Mouse (Mus musculus) heart, embryonic 15.5 days (tissue): ENCODE data around the gene Clcn1. TPM values are rescaled to one million over a fixed set of nuclear protein-coding genes. Genes with fewer than 3 reads are reported as not detected.
A peak's percentile ranks its signal among the peaks of the same experiment; 100 is the strongest.

Experiments
- ATAC-seq: fragments of 200-750 bp; cut with Nextera tagmentation; replicated peaks from 2 replicates; pipeline ENCODE4 v1.8.0; 2017; ENCODE audit warnings: low read depth, moderate TSS enrichment; ENCODE audit not compliant: insufficient number of reproducible peaks, insufficient read depth, low FRiP score
- H3K27ac ChIP-seq: fragments of 300-500 bp; sonication (generic); 2 replicates; pipeline ENCODE4 v1.5.1; 2015; ENCODE audit warnings: mild to moderate bottlenecking, inconsistent platforms
- H3K27me3 ChIP-seq: fragments of 300-500 bp; sonication (generic); 2 replicates; pipeline ENCODE4 v1.6.1; 2015; ENCODE audit warnings: inconsistent platforms
- H3K36me3 ChIP-seq: fragments of 300-500 bp; sonication (generic); 2 replicates; pipeline ENCODE4 v1.6.1; 2015; ENCODE audit warnings: mild to moderate bottlenecking, inconsistent platforms
- H3K4me1 ChIP-seq: fragments of 300-500 bp; sonication (generic); replicated peaks from 2 replicates; pipeline ENCODE4 v1.6.1; 2015; ENCODE audit warnings: inconsistent platforms
- H3K4me2 ChIP-seq: fragments of 300-500 bp; sonication (generic); 2 replicates; pipeline ENCODE4 v1.6.1; 2015; ENCODE audit warnings: inconsistent platforms, mild to moderate bottlenecking, moderate library complexity
- H3K4me3 ChIP-seq: fragments of 300-500 bp; sonication (generic); 2 replicates; pipeline ENCODE4 v1.5.1; 2015; ENCODE audit warnings: mild to moderate bottlenecking, inconsistent platforms
- H3K9ac ChIP-seq: fragments of 300-500 bp; sonication (generic); 2 replicates; pipeline ENCODE4 v1.6.1; 2015; ENCODE audit warnings: mild to moderate bottlenecking, inconsistent platforms
- H3K9me3 ChIP-seq: fragments of 300-500 bp; sonication (generic); replicated peaks from 2 replicates; pipeline ENCODE4 v1.6.1; 2016; ENCODE audit warnings: inconsistent platforms
- WGBS: fragments of 180-500 bp; shearing (Covaris S2); methylation state at CpG from one replicate; pipeline ENCODE4 v1.1.7; 2015; ENCODE audit warnings: mixed read lengths; 5-methylcytosine and 5-hydroxymethylcytosine counted together
- polyA plus RNA-seq: library from polyadenylated mRNA; unstranded; fragments of >200 nt; fragmentation: Nextera tagmentation; extraction: Ambion mirVana; gene quantifications from 2 replicates; pipeline ENCODE4 v1.2.1, GENCODE M21; 2015

Clcn1 gene
- polyA plus RNA-seq, 1 experiment from 2014 or later, result 0.28 TPM

GRCm38 (mm10) chr6:42264626-42265312, 21.7 kb upstream of the Clcn1 start, which contains the start of gene Casp2:
TSS of gene Casp2 (plus strand) at chr6:42264985.
- Histone ChIP-seq H3K4me1 (peaks cover 13% of the 10 kb centered on the region), H3K4me3 (peak within 1 kb of the TSS; percentile 87), H3K9ac (peak within 1 kb of the TSS; percentile 94), H3K36me3 (peaks cover 24% of the 10 kb centered on the region), H3K27ac (peak within 1 kb of the TSS; percentile 93), H3K9me3 (no peaks in the 10 kb centered on the region), H3K4me2 (peak within 1 kb of the TSS; percentile 81), H3K27me3 (no peaks in the 10 kb centered on the region)
- under 1% methylated on average over 51 of the region's 51 CpGs for WGBS
- peak; percentile 100 for ATAC-seq

GRCm38 (mm10) chr6:42265391-42266330, 20.8 kb upstream of the Clcn1 start:
- Histone ChIP-seq H3K4me2 (peak overlapping the region; percentile 81), H3K27me3 (no peaks in the 10 kb centered on the region), H3K4me3 (peak overlapping the region; percentile 87), H3K9ac (peak overlapping the region; percentile 94), H3K27ac (peak overlapping the region; percentile 93), H3K4me1 (peaks cover 13% of the 10 kb centered on the region), H3K36me3 (peaks cover 29% of the 10 kb centered on the region), H3K9me3 (no peaks in the 10 kb centered on the region)
- ATAC-seq, result no peak
- under 1% methylated on average over 21 of the region's 21 CpGs for WGBS

- no peaks in the 10 kb centered on the region for H3K27me3 ChIP-seq
- H3K4me2 ChIP-seq, result no peak overlapping the region
- peaks cover 65% of the 10 kb centered on the region for H3K36me3 ChIP-seq
- no peak for ATAC-seq
- peaks cover 11% of the 10 kb centered on the region for H3K4me1 ChIP-seq
- no peaks in the 10 kb centered on the region for H3K9me3 ChIP-seq
- H3K4me3 ChIP-seq, result no peak overlapping the region
- no peak overlapping the region for H3K9ac ChIP-seq
- peak overlapping the region; percentile 27; the same call in 1 of the 2 replicates for H3K27ac ChIP-seq
These were observed 15.7 kb upstream of the Clcn1 start for GRCm38 (mm10) chr6:42270817-42271216.

- ATAC-seq, result no peak
- Histone ChIP-seq H3K4me2 (no peak overlapping the region), H3K27ac (no peak overlapping the region), H3K9me3 (no peaks in the 10 kb centered on the region), H3K4me3 (no peak overlapping the region), H3K36me3 (peaks cover 81% of the 10 kb centered on the region), H3K4me1 (no peaks in the 10 kb centered on the region; the same call in 1 of the 2 replicates), H3K9ac (no peak overlapping the region), H3K27me3 (no peaks in the 10 kb centered on the region)
- WGBS, result 54% methylated on average over 2 of the region's 2 CpGs
These were observed 10.3 kb upstream of the Clcn1 start for GRCm38 (mm10) chr6:42276151-42276550.

- H3K9ac ChIP-seq, result no peak overlapping the region
- H3K9me3 ChIP-seq, result no peaks in the 10 kb centered on the region
- H3K27me3 ChIP-seq, result no peaks in the 10 kb centered on the region
- peak overlapping the region; percentile 12 for H3K27ac ChIP-seq
- H3K4me3 ChIP-seq, result no peak overlapping the region
- peaks cover 41% of the 10 kb centered on the region for H3K36me3 ChIP-seq
- H3K4me2 ChIP-seq, result no peak overlapping the region
- ATAC-seq, result peak; percentile 50; the same call in 1 of the 2 replicates
- H3K4me1 ChIP-seq, result peaks cover 14% of the 10 kb centered on the region
- 44% methylated on average over 5 of the region's 5 CpGs for WGBS
These were observed 3.5 kb upstream of the Clcn1 start for GRCm38 (mm10) chr6:42282865-42283528.

GRCm38 (mm10) chr6:42287562-42287961, 1.1 kb downstream of the Clcn1 start:
- H3K4me3 ChIP-seq, result no peak overlapping the region
- no peak overlapping the region for H3K9ac ChIP-seq
- H3K4me2 ChIP-seq, result no peak overlapping the region
- peaks cover 12% of the 10 kb centered on the region for H3K4me1 ChIP-seq
- H3K9me3 ChIP-seq, result no peaks in the 10 kb centered on the region
- ATAC-seq, result no peak
- no peaks in the 10 kb centered on the region for H3K27me3 ChIP-seq
- no peak overlapping the region for H3K27ac ChIP-seq
- H3K36me3 ChIP-seq, result peaks cover under 1% of the 10 kb centered on the region; the same call in 1 of the 2 replicates

GRCm38 (mm10) chr6:42293327-42293726, 6.8 kb downstream of the Clcn1 start:
- 0 out of 2 replicates have a peak, but pooled peaks cover 2% of the 10 kb centered on the region for H3K4me1 ChIP-seq
- H3K4me3 ChIP-seq, result no peak overlapping the region
- no peak for ATAC-seq
- WGBS, result 84% methylated on average over 6 of the region's 6 CpGs
- no peaks in the 10 kb centered on the region for H3K9me3 ChIP-seq
- no peaks in the 10 kb centered on the region for H3K36me3 ChIP-seq
- H3K9ac ChIP-seq, result no peak overlapping the region
- no peak overlapping the region for H3K27ac ChIP-seq
- no peak overlapping the region for H3K4me2 ChIP-seq
- no peaks in the 10 kb centered on the region for H3K27me3 ChIP-seq

DNA sequence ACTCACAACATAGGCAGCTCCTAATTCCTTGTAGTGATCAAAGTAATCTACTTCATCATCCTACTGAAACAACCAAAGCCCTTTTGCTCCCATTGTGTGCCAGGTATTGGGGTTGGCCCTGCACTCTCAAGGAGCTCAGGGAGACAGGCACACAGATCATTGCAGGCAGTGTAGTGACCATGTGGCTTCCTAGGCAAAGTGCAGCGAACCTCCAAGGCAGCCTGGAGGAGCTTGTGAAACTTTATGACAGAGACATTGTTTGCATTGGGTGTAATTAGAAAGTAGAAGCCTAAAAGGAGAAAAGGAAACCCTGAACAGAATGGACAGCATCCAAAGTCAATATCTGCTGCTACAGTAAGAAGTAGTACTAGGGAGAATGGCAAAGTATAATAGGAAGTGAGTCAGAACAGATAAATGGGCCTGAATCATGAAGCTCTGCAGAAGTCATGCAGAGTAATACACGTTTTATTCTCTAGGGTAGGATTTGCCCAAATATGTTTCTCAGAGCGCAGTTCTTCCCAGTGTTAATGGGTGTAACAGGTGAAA, 9.1 kb downstream of the Clcn1 start:
- Histone ChIP-seq H3K4me1 (0 out of 2 replicates have a peak, but pooled peaks cover 2% of the 10 kb centered on the region), H3K4me2 (no peak overlapping the region), H3K9me3 (no peaks in the 10 kb centered on the region), H3K27me3 (no peaks in the 10 kb centered on the region), H3K27ac (no peak overlapping the region), H3K4me3 (no peak overlapping the region), H3K36me3 (no peaks in the 10 kb centered on the region), H3K9ac (no peak overlapping the region)
- 0 out of 2 replicates have a peak, but pooled peaks have one; percentile 39 for ATAC-seq
- WGBS, result 57% methylated on average over 3 of the region's 3 CpGs

GRCm38 (mm10) chr6:42299362-42299761, 12.9 kb downstream of the Clcn1 start:
- no peaks in the 10 kb centered on the region for H3K27me3 ChIP-seq
- H3K4me2 ChIP-seq, result no peak overlapping the region
- WGBS, result 81% methylated on average over 5 of the region's 5 CpGs
- H3K9ac ChIP-seq, result no peak overlapping the region
- H3K27ac ChIP-seq, result no peak overlapping the region
- no peak for ATAC-seq
- no peaks in the 10 kb centered on the region for H3K9me3 ChIP-seq
- H3K4me1 ChIP-seq, result 0 out of 2 replicates have a peak, but pooled peaks cover 2% of the 10 kb centered on the region
- no peaks in the 10 kb centered on the region for H3K36me3 ChIP-seq
- no peak overlapping the region for H3K4me3 ChIP-seq

DNA sequence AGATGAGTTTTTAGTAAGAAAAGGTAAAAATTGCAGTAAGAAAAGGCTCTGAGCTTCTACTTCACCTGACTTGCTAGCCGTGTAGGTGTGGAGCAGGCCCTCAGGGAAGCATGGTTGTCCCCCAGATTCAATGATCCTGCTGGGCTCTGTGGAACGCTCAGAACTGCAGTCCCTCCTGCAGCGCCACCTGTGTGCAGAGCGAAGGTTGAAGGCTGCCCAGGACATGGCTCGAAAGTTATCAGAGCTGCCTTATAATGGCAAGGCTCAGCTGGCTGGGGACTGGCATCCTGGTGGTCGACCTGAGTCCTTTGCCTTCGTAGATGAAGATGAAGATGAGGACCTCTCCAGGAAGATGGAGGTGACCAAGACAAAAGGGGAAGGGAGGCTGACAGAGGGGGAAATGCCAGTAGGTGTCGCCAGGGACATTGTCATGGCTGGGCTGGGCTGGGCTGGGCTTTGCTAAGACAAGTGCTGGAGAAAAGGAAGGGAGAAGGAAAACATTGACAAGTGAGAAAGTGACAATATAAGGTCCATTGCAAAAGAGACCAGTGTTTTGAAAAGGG, 23.4 kb downstream of the Clcn1 start:
- 42% methylated on average over 8 of the region's 8 CpGs for WGBS
- Histone ChIP-seq H3K4me1 (no peaks in the 10 kb centered on the region), H3K4me3 (no peak overlapping the region), H3K4me2 (no peak overlapping the region), H3K27me3 (no peaks in the 10 kb centered on the region), H3K36me3 (peaks cover 5% of the 10 kb centered on the region; the same call in 1 of the 2 replicates), H3K9ac (no peak overlapping the region), H3K27ac (no peak overlapping the region), H3K9me3 (no peaks in the 10 kb centered on the region)
- no peak for ATAC-seq
